Mouse (Mus musculus) heart, embryonic 12.5 days (tissue): ENCODE data around the gene Strip2. TPM values are rescaled to one million over a fixed set of nuclear protein-coding genes. Genes with fewer than 3 reads are reported as not detected.

Experiments used
- ATAC-seq: fragments of 200-750 bp; cut with Nextera tagmentation; 2 replicates; pipeline ENCODE4 v1.8.0; 2017; ENCODE audit warnings: moderate TSS enrichment, moderate library complexity; ENCODE audit not compliant: insufficient number of reproducible peaks, low FRiP score
- H3K27ac ChIP-seq: fragments of 300-500 bp; sonication (generic); 2 replicates; pipeline ENCODE4 v1.5.1; 2016; ENCODE audit warnings: mild to moderate bottlenecking, moderate library complexity; ENCODE audit not compliant: poor library complexity, severe bottlenecking
- H3K27me3 ChIP-seq: fragments of 300-500 bp; sonication (generic); replicated peaks from 2 replicates; pipeline ENCODE4 v1.6.1; 2016; ENCODE audit warnings: mild to moderate bottlenecking, moderate library complexity
- H3K36me3 ChIP-seq: fragments of 300-500 bp; sonication (generic); 2 replicates; pipeline ENCODE4 v1.6.1; 2016; ENCODE audit warnings: mild to moderate bottlenecking, moderate library complexity
- H3K4me1 ChIP-seq: fragments of 300-500 bp; sonication (generic); replicated peaks from 2 replicates; pipeline ENCODE4 v1.6.1; 2016; ENCODE audit warnings: mild to moderate bottlenecking
- H3K4me2 ChIP-seq: fragments of 300-500 bp; sonication (generic); 2 replicates; pipeline ENCODE4 v1.6.1; 2016; ENCODE audit warnings: mild to moderate bottlenecking, moderate library complexity
- H3K4me3 ChIP-seq: fragments of 300-500 bp; sonication (generic); 2 replicates; pipeline ENCODE4 v1.5.1; 2016; ENCODE audit warnings: mild to moderate bottlenecking
- H3K9ac ChIP-seq: fragments of 300-500 bp; sonication (generic); 2 replicates; pipeline ENCODE4 v1.6.1; 2016; ENCODE audit warnings: mild to moderate bottlenecking, moderate library complexity
- H3K9me3 ChIP-seq: fragments of 300-500 bp; sonication (generic); replicated peaks from 2 replicates; pipeline ENCODE4 v1.6.1; 2016; ENCODE audit warnings: mild to moderate bottlenecking, moderate library complexity
- WGBS: fragments of 180-500 bp; shearing (Covaris S2); methylation state at CpG from one replicate; pipeline ENCODE4 v1.1.7; 2016; 5-methylcytosine and 5-hydroxymethylcytosine counted together
- polyA plus RNA-seq: library from polyadenylated mRNA; unstranded; fragments of >200 nt; fragmentation: Nextera tagmentation; extraction: Ambion mirVana; gene quantifications from 2 replicates; pipeline ENCODE4 v1.2.1, GENCODE M21; 2016

Strip2 gene
- polyA plus RNA-seq, 1 experiment from 2014 or later, result 39.5 TPM

GRCm38 (mm10) chr6:29961081-29961480 lies 44.3 kb downstream of the Strip2 start:
- no peak overlapping the region for H3K4me2 ChIP-seq
- H3K4me1 ChIP-seq, result no peaks in the 10 kb centered on the region
- H3K27ac ChIP-seq, result no peak overlapping the region
- peaks cover 14% of the 10 kb centered on the region; the same call in 1 of the 2 replicates for H3K36me3 ChIP-seq
- no peaks in the 10 kb centered on the region for H3K27me3 ChIP-seq
- no peak for ATAC-seq
- H3K9me3 ChIP-seq, result no peaks in the 10 kb centered on the region
- no peak overlapping the region for H3K9ac ChIP-seq
- WGBS, result 90% methylated on average over 6 of the region's 6 CpGs
- no peak overlapping the region for H3K4me3 ChIP-seq

GRCm38 (mm10) chr6:29967917-29968316 lies 51.1 kb downstream of the Strip2 start:
- Histone ChIP-seq H3K4me2 (no peak overlapping the region), H3K27me3 (no peaks in the 10 kb centered on the region), H3K4me1 (peaks cover 6% of the 10 kb centered on the region; the same call in 1 of the 2 replicates), H3K9ac (no peak overlapping the region), H3K4me3 (no peak overlapping the region), H3K36me3 (no peaks in the 10 kb centered on the region), H3K9me3 (0 out of 2 replicates have a peak, but pooled peaks cover 5% of the 10 kb centered on the region), H3K27ac (no peak overlapping the region)
- no peak for ATAC-seq
- WGBS, result 55% methylated on average over 7 of the region's 7 CpGs

- H3K4me1 ChIP-seq, result peaks cover under 1% of the 10 kb centered on the region; the same call in 1 of the 2 replicates
- 68% methylated on average over 5 of the region's 5 CpGs for WGBS
- H3K4me3 ChIP-seq, result no peak overlapping the region
- H3K27me3 ChIP-seq, result no peaks in the 10 kb centered on the region
- H3K36me3 ChIP-seq, result no peaks in the 10 kb centered on the region
- H3K4me2 ChIP-seq, result no peak overlapping the region
- 0 out of 2 replicates have a peak, but pooled peaks cover 5% of the 10 kb centered on the region for H3K9me3 ChIP-seq
- H3K27ac ChIP-seq, result no peak overlapping the region
- ATAC-seq, result no peak
- H3K9ac ChIP-seq, result no peak overlapping the region
Observed at GRCm38 (mm10) chr6:29973341-29973740, 56.5 kb downstream of the Strip2 start.

GRCm38 (mm10) chr6:29974836-29975235 lies 58.0 kb downstream of the Strip2 start:
- no peak overlapping the region for H3K27ac ChIP-seq
- no peak for ATAC-seq
- H3K9ac ChIP-seq, result no peak overlapping the region
- no peak overlapping the region for H3K4me3 ChIP-seq
- no peaks in the 10 kb centered on the region for H3K27me3 ChIP-seq
- no peaks in the 10 kb centered on the region for H3K9me3 ChIP-seq
- no peaks in the 10 kb centered on the region for H3K36me3 ChIP-seq
- H3K4me2 ChIP-seq, result no peak overlapping the region
- 58% methylated on average over 8 of the region's 8 CpGs for WGBS
- no peaks in the 10 kb centered on the region for H3K4me1 ChIP-seq

GRCm38 (mm10) chr6:29980461-29980860 lies 63.6 kb downstream of the Strip2 start:
- H3K4me2 ChIP-seq, result no peak overlapping the region
- no peaks in the 10 kb centered on the region for H3K36me3 ChIP-seq
- no peak overlapping the region for H3K9ac ChIP-seq
- no peak overlapping the region for H3K4me3 ChIP-seq
- no peak for ATAC-seq
- WGBS, result 75% methylated on average over 6 of the region's 6 CpGs
- no peak overlapping the region for H3K27ac ChIP-seq
- no peaks in the 10 kb centered on the region for H3K9me3 ChIP-seq
- no peaks in the 10 kb centered on the region for H3K4me1 ChIP-seq
- H3K27me3 ChIP-seq, result no peaks in the 10 kb centered on the region

- Histone ChIP-seq H3K9me3 (no peaks in the 10 kb centered on the region), H3K4me1 (0 out of 2 replicates have a peak, but pooled peaks cover 6% of the 10 kb centered on the region), H3K27me3 (0 out of 2 replicates have a peak, but pooled peaks cover 4% of the 10 kb centered on the region), H3K36me3 (no peaks in the 10 kb centered on the region), H3K4me2 (no peak overlapping the region), H3K9ac (no peak overlapping the region), H3K4me3 (no peak overlapping the region), H3K27ac (no peak overlapping the region)
- no peak for ATAC-seq
Observed at GRCm38 (mm10) chr6:29981797-29982196, 65.0 kb downstream of the Strip2 start.

- Histone ChIP-seq H3K4me3 (peak overlapping the region; percentile 64), H3K4me2 (peak overlapping the region; percentile 96), H3K27me3 (0 out of 2 replicates have a peak, but pooled peaks cover 4% of the 10 kb centered on the region), H3K27ac (no peak overlapping the region; the same call in 1 of the 2 replicates), H3K36me3 (no peaks in the 10 kb centered on the region), H3K9ac (peak overlapping the region; percentile 63), H3K9me3 (no peaks in the 10 kb centered on the region), H3K4me1 (0 out of 2 replicates have a peak, but pooled peaks cover 6% of the 10 kb centered on the region)
- under 1% methylated on average over 37 of the region's 37 CpGs for WGBS
- ATAC-seq, result peak; percentile 87
Observed at GRCm38 (mm10) chr6:29985058-29985498, 68.3 kb downstream of the Strip2 start.

GRCm38 (mm10) chr6:29985504-29985903 lies 68.7 kb downstream of the Strip2 start:
- Histone ChIP-seq H3K4me3 (peak overlapping the region; percentile 64), H3K36me3 (no peaks in the 10 kb centered on the region), H3K4me1 (0 out of 2 replicates have a peak, but pooled peaks cover 6% of the 10 kb centered on the region), H3K9me3 (no peaks in the 10 kb centered on the region), H3K9ac (peak overlapping the region; percentile 63), H3K27me3 (0 out of 2 replicates have a peak, but pooled peaks cover 4% of the 10 kb centered on the region), H3K27ac (no peak overlapping the region; the same call in 1 of the 2 replicates), H3K4me2 (peak overlapping the region; percentile 96)
- ATAC-seq, result 0 out of 2 replicates have a peak, but pooled peaks have one; percentile 33
- WGBS, result under 1% methylated on average over 14 of the region's 14 CpGs

- Histone ChIP-seq H3K9me3 (no peaks in the 10 kb centered on the region), H3K4me3 (peak overlapping the region; percentile 64; the same call in 1 of the 2 replicates), H3K36me3 (no peaks in the 10 kb centered on the region), H3K9ac (0 out of 2 replicates have a peak overlapping the region, but pooled peaks have one; percentile 63), H3K27ac (no peak overlapping the region), H3K4me2 (peak overlapping the region; percentile 96), H3K27me3 (0 out of 2 replicates have a peak, but pooled peaks cover 4% of the 10 kb centered on the region), H3K4me1 (0 out of 2 replicates have a peak, but pooled peaks cover 6% of the 10 kb centered on the region)
- WGBS, result 47% methylated on average over 6 of the region's 6 CpGs
- no peak for ATAC-seq
Observed at GRCm38 (mm10) chr6:29985986-29986385, 69.2 kb downstream of the Strip2 start.

GRCm38 (mm10) chr6:29987246-29987645 lies 70.4 kb downstream of the Strip2 start:
- 0 out of 2 replicates have a peak, but pooled peaks cover 4% of the 10 kb centered on the region for H3K27me3 ChIP-seq
- ATAC-seq, result no peak

GRCm38 (mm10) chr6:29998140-29998539 lies 81.3 kb downstream of the Strip2 start:
- no peak overlapping the region for H3K27ac ChIP-seq
- no peak overlapping the region for H3K4me2 ChIP-seq
- H3K9me3 ChIP-seq, result peaks cover 7% of the 10 kb centered on the region; the same call in 1 of the 2 replicates
- no peak overlapping the region for H3K4me3 ChIP-seq
- no peak overlapping the region for H3K9ac ChIP-seq
- no peaks in the 10 kb centered on the region for H3K36me3 ChIP-seq
- WGBS, result 69% methylated on average over 9 of the region's 9 CpGs
- no peaks in the 10 kb centered on the region for H3K27me3 ChIP-seq
- no peak for ATAC-seq
- H3K4me1 ChIP-seq, result 0 out of 2 replicates have a peak, but pooled peaks cover 5% of the 10 kb centered on the region

More at GRCm38 (mm10) chr6:29987246-29987645, 70.4 kb downstream of the Strip2 start:
- no peaks in the 10 kb centered on the region for H3K9me3 ChIP-seq
- no peak overlapping the region for H3K4me2 ChIP-seq
- no peak overlapping the region for H3K9ac ChIP-seq
- H3K27ac ChIP-seq, result no peak overlapping the region
- no peaks in the 10 kb centered on the region for H3K36me3 ChIP-seq
- 51% methylated on average over 3 of the region's 3 CpGs for WGBS
- 0 out of 2 replicates have a peak, but pooled peaks cover 6% of the 10 kb centered on the region for H3K4me1 ChIP-seq
- no peak overlapping the region for H3K4me3 ChIP-seq
